Mouse (Mus musculus): ENCODE data around the gene Abcg8.

DNA sequence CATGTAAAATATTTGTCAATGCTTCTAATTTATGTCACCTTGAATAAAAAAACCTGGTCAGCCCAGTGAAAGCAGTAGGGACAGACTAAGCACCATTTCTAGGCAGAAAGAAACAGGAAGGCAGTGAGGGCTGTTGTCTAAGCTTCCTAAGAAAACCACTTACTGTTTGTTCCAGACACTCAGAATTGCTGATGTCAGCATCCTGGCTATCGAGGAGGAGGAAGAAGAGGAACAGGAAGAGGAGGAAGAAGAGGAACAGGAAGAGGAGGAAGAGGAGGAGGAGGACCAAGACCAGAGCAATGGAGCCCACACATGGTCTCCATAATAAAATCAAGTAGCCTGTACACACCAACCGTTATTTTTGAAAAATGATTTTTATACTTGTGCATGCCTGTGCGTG lies 43.0 kb downstream of the Abcg8 start:
- TF ChIP-seq CTCF (IDR thresholded peaks at IDR 0.05; ENCODE audit: control insufficient read depth, insufficient read depth, insufficient read length) (no peak), USF1 (IDR thresholded peaks at IDR 0.05; ENCODE audit: low read depth) (no peak), MYOG (IDR thresholded peaks at IDR 0.05; ENCODE audit: control insufficient read depth, extremely low read depth, insufficient read length) (no peak), MAX (IDR thresholded peaks at IDR 0.05) (no peak), CEBPB (IDR thresholded peaks at IDR 0.05; ENCODE audit: low read depth) (no peak), FOSL1 (IDR thresholded peaks at IDR 0.05; ENCODE audit: insufficient read depth, low read length, poor library complexity, severe bottlenecking) (no peak), MYOD1 (IDR thresholded peaks at IDR 0.05; ENCODE audit: control insufficient read depth, insufficient read length, low read depth) (no peak)
